Mouse (Mus musculus): ENCODE measurements around the gene Chit1.

Gene Chit1

GRCm38 (mm10) chr1:134097080-134097855, 13.8 kb upstream of the Chit1 start:
- ATAC-seq (ENCODE audit: insufficient number of reproducible peaks, low FRiP score, low TSS enrichment) = no peak

DNA sequence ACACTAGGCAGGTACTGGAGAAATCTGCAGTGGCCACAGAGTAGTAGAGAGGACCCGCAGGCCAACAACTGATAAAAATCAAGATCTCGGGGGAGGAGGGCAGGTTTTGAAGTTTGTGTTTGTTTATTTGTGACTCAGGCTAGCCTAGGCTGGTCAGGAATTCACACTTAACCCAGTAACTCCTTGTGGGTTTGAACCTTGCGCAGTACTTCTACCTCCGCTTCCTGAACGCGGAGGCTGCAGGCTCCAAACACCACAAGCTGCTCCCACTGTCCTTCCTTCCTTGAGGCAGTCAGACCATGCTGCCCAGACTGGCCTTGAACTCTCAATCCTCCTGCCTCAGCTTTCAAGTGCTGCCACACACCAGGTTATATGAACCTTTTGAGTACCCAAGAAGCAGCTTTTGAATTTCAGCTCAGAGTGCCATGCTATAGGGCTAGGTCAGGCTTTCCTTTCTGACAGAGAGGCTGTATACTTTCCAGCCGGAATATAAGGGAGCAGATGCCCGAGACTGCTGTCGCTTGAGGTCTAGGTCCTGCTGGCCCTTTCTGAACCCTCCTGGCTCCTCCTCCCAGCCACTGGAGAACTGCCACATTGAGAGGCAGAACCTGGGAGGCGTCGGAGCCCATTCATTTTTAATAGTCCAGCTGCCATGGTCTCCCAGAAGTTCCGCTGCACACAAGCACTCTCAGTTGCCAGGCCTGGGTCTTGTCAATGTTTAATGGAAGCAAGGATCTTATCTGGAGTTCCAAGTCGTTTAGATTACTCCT, 12.9 kb upstream of the Chit1 start:
- no peak for ATAC-seq (ENCODE audit: insufficient number of reproducible peaks, low FRiP score, low TSS enrichment)

- ATAC-seq (ENCODE audit: insufficient number of reproducible peaks, low FRiP score, low TSS enrichment) = peak; percentile 68; the same call in 1 of the 2 replicates
Measured at GRCm38 (mm10) chr1:134098726-134099515, 12.1 kb upstream of the Chit1 start.

- no peak for ATAC-seq (ENCODE audit: insufficient number of reproducible peaks, low FRiP score, low TSS enrichment)
Measured at GRCm38 (mm10) chr1:134099516-134100235, 11.4 kb upstream of the Chit1 start.

DNA sequence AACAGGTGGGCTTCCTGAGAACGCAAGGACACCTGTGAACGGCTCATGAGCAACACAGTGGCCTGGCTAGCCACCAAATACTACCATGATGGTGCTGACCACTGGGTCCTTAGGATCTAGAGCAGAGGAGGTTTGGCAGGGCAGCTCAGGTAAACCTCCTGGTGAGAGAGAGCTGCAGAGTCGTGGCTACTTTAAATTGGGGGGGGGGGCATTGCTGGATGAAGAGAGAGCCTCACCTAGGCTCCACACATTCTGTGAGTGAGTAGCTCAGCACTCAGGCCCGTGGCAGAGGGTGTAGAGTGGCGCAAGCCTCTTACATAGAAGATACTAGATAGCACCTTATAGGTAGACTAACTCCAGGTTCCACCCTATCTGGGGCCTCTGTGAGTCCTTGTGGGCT, 10.6 kb upstream of the Chit1 start:
- ATAC-seq (ENCODE audit: insufficient number of reproducible peaks, low FRiP score, low TSS enrichment) = no peak

DNA sequence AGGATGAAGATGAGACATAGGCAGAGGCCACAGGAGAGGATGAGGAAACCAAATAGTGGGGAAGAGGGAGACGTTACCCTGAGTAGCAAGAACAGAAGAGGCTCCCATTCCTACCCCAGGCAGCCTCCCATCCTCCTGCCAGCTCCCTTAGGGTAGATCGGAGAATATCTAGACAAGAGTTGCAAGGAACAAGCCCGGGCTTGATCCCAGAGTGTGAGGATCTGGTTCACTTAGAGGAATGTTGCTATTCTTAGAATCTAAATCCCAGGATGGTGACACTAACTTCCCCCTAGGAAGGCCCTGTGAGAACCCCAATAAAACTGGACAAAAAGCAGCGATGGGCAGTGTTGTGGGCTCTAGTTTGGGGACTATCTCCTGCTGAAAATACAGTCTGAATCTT, 10.1 kb upstream of the Chit1 start:
- no peak for ATAC-seq (ENCODE audit: insufficient number of reproducible peaks, low FRiP score, low TSS enrichment)

- no peak for ATAC-seq (ENCODE audit: insufficient number of reproducible peaks, low FRiP score, low TSS enrichment)
Measured at GRCm38 (mm10) chr1:134101593-134101992, 9.4 kb upstream of the Chit1 start.

DNA sequence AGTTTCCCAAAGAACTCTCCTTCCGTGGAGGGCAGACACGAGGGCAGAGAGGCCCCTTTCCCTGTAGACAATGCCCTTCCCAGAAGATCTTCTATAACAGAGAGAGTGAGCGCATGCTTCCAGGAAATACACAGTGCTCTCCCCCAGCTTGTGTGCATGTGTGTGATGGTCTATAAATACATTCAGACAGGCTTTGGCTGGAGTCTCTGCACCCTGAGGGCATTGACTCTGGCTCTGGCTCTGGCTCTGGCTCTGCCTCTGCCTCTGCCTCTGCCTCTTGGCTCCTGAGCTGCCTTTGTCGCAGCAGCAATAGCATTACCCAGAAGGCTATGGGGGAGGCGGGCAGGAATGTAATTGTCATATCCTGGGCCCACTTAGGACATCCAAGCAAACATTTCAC, 7.2 kb upstream of the Chit1 start:
- ATAC-seq (ENCODE audit: insufficient number of reproducible peaks, low FRiP score, low TSS enrichment) = no peak

GRCm38 (mm10) chr1:134105043-134105763, 5.8 kb upstream of the Chit1 start:
- no peak for ATAC-seq (ENCODE audit: insufficient number of reproducible peaks, low FRiP score, low TSS enrichment)

GRCm38 (mm10) chr1:134105764-134106430, 5.1 kb upstream of the Chit1 start:
- ATAC-seq (ENCODE audit: insufficient number of reproducible peaks, low FRiP score, low TSS enrichment) = 0 out of 2 replicates have a peak, but pooled peaks have one; percentile 6

GRCm38 (mm10) chr1:134106719-134107118, 4.3 kb upstream of the Chit1 start:
- ATAC-seq (ENCODE audit: insufficient number of reproducible peaks, low FRiP score, low TSS enrichment) = 0 out of 2 replicates have a peak, but pooled peaks have one; percentile 70

DNA sequence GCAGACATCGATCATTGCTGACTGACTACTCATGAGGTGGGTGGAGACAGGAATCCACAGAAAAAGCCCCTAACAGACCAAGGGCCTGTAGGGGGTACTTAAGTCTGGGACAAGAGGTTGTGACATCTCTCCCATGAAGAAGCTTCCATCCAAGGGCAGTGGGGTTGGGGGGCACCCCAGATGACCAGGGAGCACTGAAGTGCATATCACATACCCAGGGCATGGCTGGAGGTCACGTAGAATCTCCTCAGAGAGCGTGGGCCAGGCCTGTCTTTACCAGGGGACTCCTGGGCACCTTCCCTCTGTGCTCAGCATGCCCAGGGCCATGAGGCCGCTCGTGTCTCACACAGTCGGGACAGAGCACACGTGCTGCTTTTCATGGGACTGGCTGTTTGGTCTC, 3.3 kb upstream of the Chit1 start:
- ATAC-seq (ENCODE audit: insufficient number of reproducible peaks, low FRiP score, low TSS enrichment) = no peak

DNA sequence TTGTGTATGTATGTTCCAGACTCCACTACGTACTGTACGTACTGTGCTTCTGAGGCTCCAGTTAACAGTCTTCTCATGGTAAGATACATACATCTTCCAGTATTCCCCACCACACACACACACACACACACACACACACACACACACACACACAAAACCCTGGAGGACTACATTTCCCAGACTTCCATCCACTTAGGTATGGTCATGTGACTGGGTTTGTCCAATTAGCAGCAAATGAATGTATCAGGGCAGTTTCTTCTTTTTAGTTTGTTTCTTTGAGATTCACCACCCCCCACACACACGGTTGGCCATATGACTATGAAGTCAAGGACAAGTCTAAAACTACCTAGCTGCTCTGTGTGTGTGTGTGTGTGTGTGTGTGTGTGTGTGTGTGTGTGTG, 1.0 kb upstream of the Chit1 start:
- ATAC-seq (ENCODE audit: insufficient number of reproducible peaks, low FRiP score, low TSS enrichment) = no peak

DNA sequence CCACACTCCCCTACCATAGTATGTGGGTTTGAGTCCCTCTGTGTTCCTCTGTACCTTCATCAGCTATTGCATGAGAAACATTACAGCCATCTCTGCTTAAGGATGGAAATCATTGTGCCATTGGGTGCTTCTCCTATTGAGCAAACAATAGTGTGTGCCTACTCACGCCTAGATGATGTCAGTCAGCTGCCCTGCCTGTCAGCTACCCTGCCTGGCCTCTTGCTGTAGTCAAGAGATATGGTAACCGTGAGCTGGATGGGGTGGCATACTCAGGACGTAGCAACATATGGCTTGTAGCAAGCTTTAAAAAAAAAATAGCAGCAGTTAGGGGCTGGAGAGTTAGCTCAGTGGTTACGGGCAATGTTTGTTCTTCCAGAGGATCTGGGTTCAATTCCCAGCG, 593 bp upstream of the Chit1 start:
- no peak for ATAC-seq (ENCODE audit: insufficient number of reproducible peaks, low FRiP score, low TSS enrichment)

- ATAC-seq (ENCODE audit: insufficient number of reproducible peaks, low FRiP score, low TSS enrichment) = no peak
Measured at GRCm38 (mm10) chr1:134113560-134113959, 2.5 kb downstream of the Chit1 start.

DNA sequence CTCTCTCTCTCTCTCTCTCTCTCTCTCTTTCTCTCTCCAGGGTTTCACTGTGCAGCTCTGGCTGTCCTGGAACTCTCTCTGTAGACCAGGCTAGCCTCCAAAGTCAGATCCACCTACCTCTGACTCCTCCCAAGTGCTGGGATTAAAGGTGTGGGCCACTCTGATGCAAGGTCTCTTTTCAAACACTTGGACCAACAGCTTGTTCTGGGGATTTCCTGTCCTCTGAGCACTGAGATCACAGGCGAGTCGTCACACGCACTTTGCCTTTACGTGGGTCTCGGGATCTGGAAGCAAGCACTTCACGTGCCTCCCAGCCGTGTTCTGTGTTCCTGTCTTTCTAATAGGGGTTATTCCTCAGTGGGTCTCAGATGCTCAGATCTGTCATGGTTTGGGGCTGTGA, 3.0 kb downstream of the Chit1 start:
- ATAC-seq (ENCODE audit: insufficient number of reproducible peaks, low FRiP score, low TSS enrichment) = no peak

DNA sequence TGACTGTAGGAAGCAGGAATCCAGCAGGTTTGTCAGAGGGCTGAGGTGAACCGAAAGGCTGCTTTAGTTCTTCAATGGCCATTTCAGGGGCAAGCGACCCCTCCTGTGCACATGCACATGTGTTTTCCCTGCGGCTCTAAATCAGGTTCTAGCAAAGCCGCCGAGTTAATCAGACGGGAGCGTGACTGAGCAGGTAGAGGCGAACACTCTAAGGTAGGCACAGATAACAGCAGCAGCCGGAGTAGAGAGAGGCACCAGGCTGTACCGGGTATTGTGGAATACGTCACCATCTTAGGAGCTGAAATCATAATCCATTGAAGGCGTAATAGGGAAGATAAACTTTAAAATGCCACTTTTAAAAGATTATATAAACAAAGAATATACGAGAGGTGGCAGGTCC, 3.7 kb downstream of the Chit1 start:
- ATAC-seq (ENCODE audit: insufficient number of reproducible peaks, low FRiP score, low TSS enrichment) = no peak

- ATAC-seq (ENCODE audit: insufficient number of reproducible peaks, low FRiP score, low TSS enrichment) = no peak
Measured at GRCm38 (mm10) chr1:134115424-134115823, 4.4 kb downstream of the Chit1 start.

- ATAC-seq (ENCODE audit: insufficient number of reproducible peaks, low FRiP score, low TSS enrichment) = no peak
Measured at GRCm38 (mm10) chr1:134117110-134117509, 6.1 kb downstream of the Chit1 start.

Measured in cerebellum, adult (tissue).